Mouse (Mus musculus): ENCODE results near the gene Prss12. TPM values are rescaled to one million over a fixed set of nuclear protein-coding genes. Genes with fewer than 3 reads are reported as not detected.

The Prss12 gene
- polyA plus RNA-seq, 1 experiment, result not detected

DNA sequence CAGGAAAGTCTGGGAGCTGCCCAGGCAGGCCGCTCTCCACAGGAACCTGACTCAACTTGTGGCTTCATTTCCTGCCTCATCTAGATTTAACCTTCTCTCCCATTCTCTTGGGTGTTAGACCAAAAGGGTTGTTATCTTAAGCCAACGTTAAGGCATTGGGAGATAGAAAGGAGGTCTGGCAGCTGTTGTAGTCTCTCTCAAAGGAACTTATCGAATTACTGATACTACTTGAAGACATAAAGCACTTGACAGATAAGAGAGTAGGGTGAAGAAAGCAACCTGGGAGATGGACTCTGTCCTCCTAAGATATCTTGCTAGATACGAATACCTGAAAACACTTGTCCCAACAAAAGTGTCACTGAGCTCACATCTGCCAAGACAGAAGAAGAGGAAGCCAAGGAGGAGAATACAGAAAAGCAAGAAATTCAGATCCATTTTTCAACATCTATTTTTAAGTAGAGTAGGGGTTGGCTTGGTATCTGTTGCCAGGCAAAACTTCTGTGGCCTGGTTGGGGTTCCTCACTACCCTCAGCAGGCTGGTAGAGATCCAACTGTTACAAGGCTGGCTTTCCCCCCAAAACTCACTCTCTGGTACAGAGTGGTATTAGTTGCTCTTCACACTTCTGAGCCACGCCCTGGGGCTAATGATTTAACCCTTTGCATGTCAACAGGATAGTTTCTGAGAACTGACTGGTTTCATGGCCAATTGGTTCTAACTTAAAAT lies 14.6 kb upstream of the Prss12 start:
- Histone ChIP-seq H3K4me1 (ENCODE audit: control insufficient read depth, insufficient read depth, low read length) (0 out of 2 replicates have a peak, but pooled peaks cover 4% of the 10 kb centered on the region), H3K4me3 (ENCODE audit: insufficient read depth, low read length) (no peak overlapping the region), H3K27ac (ENCODE audit: insufficient read depth, low read depth, low read length) (no peak overlapping the region)
- TF ChIP-seq CTCF (IDR thresholded peaks at IDR 0.05; ENCODE audit: low read depth, low read length) (no peak), POLR2A (IDR thresholded peaks at IDR 0.05; ENCODE audit: borderline replicate concordance, low read depth, low read length) (no peak)

DNA sequence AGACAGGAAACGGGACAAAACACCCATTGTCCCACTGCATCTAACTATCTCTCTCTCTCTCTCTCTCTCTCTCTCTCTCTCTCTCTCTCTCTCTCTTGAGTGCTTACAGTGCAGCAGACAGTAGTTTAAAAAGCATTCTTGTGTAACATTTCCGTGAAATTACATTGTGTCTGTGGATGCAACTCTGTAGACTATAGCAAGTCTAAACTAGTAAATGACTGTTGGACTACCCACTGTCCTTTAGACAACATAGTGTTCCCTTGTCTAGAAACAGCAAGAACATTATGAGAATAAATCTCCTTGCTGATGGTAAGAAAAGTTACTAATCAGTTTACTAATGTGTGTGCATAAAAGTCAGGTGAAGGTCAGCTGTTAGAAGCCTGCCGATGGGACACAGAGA lies 13.4 kb upstream of the Prss12 start:
- TF ChIP-seq CTCF (IDR thresholded peaks at IDR 0.05; ENCODE audit: low read depth, low read length), result no peak
- TF ChIP-seq POLR2A (IDR thresholded peaks at IDR 0.05; ENCODE audit: borderline replicate concordance, low read depth, low read length), result no peak
- Histone ChIP-seq H3K4me1 (ENCODE audit: control insufficient read depth, insufficient read depth, low read length) (0 out of 2 replicates have a peak, but pooled peaks cover 4% of the 10 kb centered on the region), H3K4me3 (ENCODE audit: insufficient read depth, low read length) (no peak overlapping the region), H3K27ac (ENCODE audit: insufficient read depth, low read depth, low read length) (no peak overlapping the region)

DNA sequence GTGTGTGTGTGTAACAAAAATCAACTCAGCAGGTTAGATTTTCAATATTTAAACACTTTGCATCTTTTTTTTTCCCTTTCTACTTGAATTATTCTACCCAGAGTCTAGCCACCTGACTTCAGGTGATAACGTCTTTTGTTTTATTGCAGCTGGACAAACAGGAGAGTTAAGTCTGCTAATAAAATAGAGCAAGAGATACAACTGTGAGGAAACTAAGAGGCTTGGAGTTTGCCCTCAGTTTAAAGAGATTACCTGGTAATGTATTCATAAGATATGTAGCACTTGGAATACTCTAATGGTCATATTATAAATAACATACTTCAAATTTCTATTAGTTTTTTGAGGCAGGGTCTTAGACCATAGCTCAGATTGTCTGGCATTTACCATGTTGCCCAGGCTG lies 9.1 kb upstream of the Prss12 start:
- TF ChIP-seq CTCF (IDR thresholded peaks at IDR 0.05; ENCODE audit: low read depth, low read length) (no peak), POLR2A (IDR thresholded peaks at IDR 0.05; ENCODE audit: borderline replicate concordance, low read depth, low read length) (no peak)
- Histone ChIP-seq H3K27ac (ENCODE audit: insufficient read depth, low read depth, low read length) (no peak overlapping the region), H3K4me1 (ENCODE audit: control insufficient read depth, insufficient read depth, low read length) (0 out of 2 replicates have a peak, but pooled peaks cover 3% of the 10 kb centered on the region), H3K4me3 (ENCODE audit: insufficient read depth, low read length) (no peak overlapping the region)

DNA sequence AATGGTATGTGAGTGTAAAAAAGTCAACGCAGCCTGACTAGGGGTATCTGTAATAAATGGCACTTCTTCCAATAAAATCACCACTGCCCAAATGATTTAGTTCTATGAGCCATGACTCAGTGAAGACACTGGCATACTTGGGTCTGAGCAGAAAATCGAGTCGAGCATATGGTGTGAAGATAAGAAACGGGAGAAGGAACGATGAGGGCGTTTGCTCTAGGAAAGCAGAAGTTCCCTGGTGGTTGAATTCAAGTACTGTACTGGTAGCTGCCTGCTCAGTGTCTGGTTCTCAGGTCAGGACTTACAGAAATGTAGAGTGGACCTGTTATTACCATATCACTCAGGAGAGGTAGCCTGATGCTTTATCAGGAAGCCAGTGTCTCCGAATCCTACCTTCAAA lies 6.2 kb upstream of the Prss12 start:
- Histone ChIP-seq H3K4me3 (ENCODE audit: insufficient read depth, low read length) (no peak overlapping the region), H3K4me1 (ENCODE audit: control insufficient read depth, insufficient read depth, low read length) (0 out of 2 replicates have a peak, but pooled peaks cover 3% of the 10 kb centered on the region), H3K27ac (ENCODE audit: insufficient read depth, low read depth, low read length) (no peak overlapping the region)
- TF ChIP-seq POLR2A (IDR thresholded peaks at IDR 0.05; ENCODE audit: borderline replicate concordance, low read depth, low read length), result no peak
- TF ChIP-seq CTCF (IDR thresholded peaks at IDR 0.05; ENCODE audit: low read depth, low read length), result no peak

DNA sequence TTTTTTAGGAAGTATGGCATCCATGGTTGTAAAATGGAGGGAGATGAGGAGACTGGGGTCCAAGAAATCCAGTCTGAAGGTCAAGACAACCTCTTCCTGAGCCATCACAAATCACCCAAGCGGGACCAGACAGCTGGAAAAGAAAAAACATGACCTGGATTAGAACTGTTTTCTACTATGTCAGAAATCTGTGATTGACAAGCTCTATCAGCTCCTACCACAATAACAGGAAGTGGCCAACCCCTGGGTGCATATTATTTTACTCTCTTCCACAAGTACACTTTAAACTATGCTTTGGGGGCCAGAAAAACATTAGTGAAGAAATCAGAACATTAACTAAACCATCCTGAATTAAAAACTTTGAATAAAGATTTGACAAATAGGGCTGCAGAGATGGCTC lies 2.2 kb upstream of the Prss12 start:
- Histone ChIP-seq H3K27ac (ENCODE audit: insufficient read depth, low read depth, low read length) (no peak overlapping the region), H3K4me3 (ENCODE audit: insufficient read depth, low read length) (no peak overlapping the region)
- TF ChIP-seq CTCF (IDR thresholded peaks at IDR 0.05; ENCODE audit: low read depth, low read length), result no peak
- no peak for TF ChIP-seq POLR2A (IDR thresholded peaks at IDR 0.05; ENCODE audit: borderline replicate concordance, low read depth, low read length)

DNA sequence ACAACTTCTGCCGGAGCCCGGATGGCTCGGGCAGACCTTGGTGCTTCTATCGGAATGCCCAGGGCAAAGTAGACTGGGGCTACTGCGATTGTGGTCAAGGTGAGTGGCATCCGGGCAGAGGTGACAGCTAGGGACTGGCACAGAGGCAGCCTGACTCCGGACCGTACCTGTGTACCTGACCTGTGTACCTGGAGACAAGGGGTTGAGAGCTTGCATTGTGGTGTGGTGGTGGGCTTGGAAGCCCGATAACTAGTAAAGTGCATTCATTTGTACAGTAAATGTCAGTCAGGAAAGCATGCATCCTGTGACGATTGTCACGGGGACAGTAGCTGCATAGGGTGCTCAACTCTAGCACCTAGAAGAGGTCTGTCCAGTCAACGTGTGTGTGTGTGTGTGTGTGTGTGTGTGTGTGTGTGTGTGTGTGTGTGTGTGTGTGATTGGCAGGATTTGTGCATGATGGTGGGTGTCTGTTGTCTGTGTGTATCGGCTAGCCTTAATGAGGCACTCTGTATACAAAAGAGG lies 886 bp downstream of the Prss12 start:
- Histone ChIP-seq H3K4me3 (ENCODE audit: insufficient read depth, low read length) (peak overlapping the region; percentile 61), H3K27ac (ENCODE audit: insufficient read depth, low read depth, low read length) (no peak overlapping the region), H3K4me1 (ENCODE audit: control insufficient read depth, insufficient read depth, low read length) (no peaks in the 10 kb centered on the region)
- TF ChIP-seq CTCF (IDR thresholded peaks at IDR 0.05; ENCODE audit: low read depth, low read length) (no peak), POLR2A (IDR thresholded peaks at IDR 0.05; ENCODE audit: borderline replicate concordance, low read depth, low read length) (no peak)

More for the DNA sequence above, 2.2 kb upstream of the Prss12 start:
- H3K4me1 ChIP-seq (ENCODE audit: control insufficient read depth, insufficient read depth, low read length), result 0 out of 2 replicates have a peak, but pooled peaks cover 3% of the 10 kb centered on the region

DNA sequence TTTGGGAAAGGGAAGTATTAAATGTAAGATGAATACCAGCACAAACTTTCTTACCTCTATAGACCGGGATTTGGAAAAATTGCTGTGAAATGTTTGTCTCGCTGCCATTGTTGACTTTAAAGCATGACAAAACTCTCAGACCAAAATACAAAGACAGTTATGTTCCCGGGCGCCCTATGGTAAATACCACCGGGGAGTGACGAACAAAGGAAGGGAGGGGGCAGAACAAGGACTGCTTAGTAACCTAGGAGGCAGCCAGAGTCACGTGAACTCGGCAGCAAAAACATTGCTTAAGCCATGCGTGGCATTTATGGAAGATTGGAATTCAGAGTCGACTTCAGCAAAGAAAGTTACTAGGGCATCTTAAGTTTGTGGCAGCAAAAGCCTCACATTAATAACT lies 1.4 kb downstream of the Prss12 start:
- TF ChIP-seq POLR2A (IDR thresholded peaks at IDR 0.05; ENCODE audit: borderline replicate concordance, low read depth, low read length) (no peak), CTCF (IDR thresholded peaks at IDR 0.05; ENCODE audit: low read depth, low read length) (no peak)
- Histone ChIP-seq H3K4me3 (ENCODE audit: insufficient read depth, low read length) (peak overlapping the region; percentile 9; the same call in 1 of the 2 replicates), H3K27ac (ENCODE audit: insufficient read depth, low read depth, low read length) (no peak overlapping the region), H3K4me1 (ENCODE audit: control insufficient read depth, insufficient read depth, low read length) (no peaks in the 10 kb centered on the region)

DNA sequence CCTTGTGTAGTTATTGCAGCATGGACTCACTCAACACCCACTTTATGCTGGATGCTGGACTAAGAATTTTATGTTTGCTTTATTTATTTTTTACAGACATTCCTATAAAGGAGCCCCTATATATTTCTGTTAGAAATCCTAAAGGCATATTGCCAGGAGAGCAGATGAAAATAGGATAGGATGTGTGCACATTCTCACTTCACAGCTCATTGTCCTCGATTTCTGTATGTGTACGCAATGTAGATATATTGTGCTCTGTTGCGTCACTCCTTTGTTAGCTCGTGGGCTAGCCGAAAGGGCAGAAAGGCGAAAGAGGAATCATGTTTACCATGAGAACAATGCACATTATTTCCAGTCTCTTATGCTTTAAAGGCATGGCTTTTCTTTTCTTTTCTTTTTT lies 3.4 kb downstream of the Prss12 start:
- Histone ChIP-seq H3K27ac (ENCODE audit: insufficient read depth, low read depth, low read length) (no peak overlapping the region), H3K4me1 (ENCODE audit: control insufficient read depth, insufficient read depth, low read length) (no peaks in the 10 kb centered on the region), H3K4me3 (ENCODE audit: insufficient read depth, low read length) (no peak overlapping the region)
- TF ChIP-seq CTCF (IDR thresholded peaks at IDR 0.05; ENCODE audit: low read depth, low read length) (no peak), POLR2A (IDR thresholded peaks at IDR 0.05; ENCODE audit: borderline replicate concordance, low read depth, low read length) (no peak)

DNA sequence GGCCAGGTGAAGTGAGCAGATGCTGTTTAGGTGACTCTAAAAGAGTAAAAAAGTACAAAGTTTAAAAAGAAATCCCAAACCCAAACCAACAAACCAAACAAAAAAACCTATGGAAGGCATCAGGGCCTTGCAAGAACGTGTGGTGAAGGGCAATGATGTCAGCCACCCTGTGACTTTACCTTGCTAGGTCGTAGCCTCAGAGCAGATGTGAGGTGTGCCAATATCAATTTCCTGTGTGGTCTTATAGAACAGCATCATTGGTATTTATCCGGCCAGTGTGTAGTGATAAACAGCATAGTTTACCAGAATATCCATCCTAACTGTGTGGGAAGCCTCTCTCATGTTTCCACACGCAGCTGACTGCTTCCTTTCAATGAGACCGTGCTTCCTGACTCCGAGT lies 6.2 kb downstream of the Prss12 start:
- Histone ChIP-seq H3K27ac (ENCODE audit: insufficient read depth, low read depth, low read length) (no peak overlapping the region), H3K4me3 (ENCODE audit: insufficient read depth, low read length) (no peak overlapping the region), H3K4me1 (ENCODE audit: control insufficient read depth, insufficient read depth, low read length) (no peaks in the 10 kb centered on the region)
- TF ChIP-seq CTCF (IDR thresholded peaks at IDR 0.05; ENCODE audit: low read depth, low read length), result no peak
- no peak for TF ChIP-seq POLR2A (IDR thresholded peaks at IDR 0.05; ENCODE audit: borderline replicate concordance, low read depth, low read length)

DNA sequence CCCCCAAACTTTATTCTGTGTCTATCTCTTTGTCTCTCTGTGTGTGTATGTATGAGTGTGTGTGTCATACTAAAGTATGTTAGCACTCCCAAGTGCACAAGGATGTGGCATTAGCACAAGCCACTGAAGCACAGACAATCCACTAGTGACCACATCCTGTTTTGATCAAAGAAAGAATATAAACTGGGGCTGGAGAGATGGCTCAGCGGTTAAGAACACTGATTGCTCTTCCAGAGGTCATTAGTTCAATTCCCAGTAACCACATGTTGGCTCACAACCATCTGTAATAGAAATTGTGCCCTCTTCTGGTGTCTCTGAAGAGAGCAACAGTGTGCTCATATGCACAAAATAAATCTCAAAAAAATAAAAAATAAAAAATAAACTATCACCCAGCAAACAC lies 12.8 kb downstream of the Prss12 start:
- no peak for TF ChIP-seq POLR2A (IDR thresholded peaks at IDR 0.05; ENCODE audit: borderline replicate concordance, low read depth, low read length)
- no peak for TF ChIP-seq CTCF (IDR thresholded peaks at IDR 0.05; ENCODE audit: low read depth, low read length)
- Histone ChIP-seq H3K4me1 (ENCODE audit: control insufficient read depth, insufficient read depth, low read length) (no peaks in the 10 kb centered on the region; the same call in 1 of the 2 replicates), H3K4me3 (ENCODE audit: insufficient read depth, low read length) (no peak overlapping the region), H3K27ac (ENCODE audit: insufficient read depth, low read depth, low read length) (no peak overlapping the region)
